9 mouse cellular contexts compared by ENCODE assay signal in the genomic region with DNA sequence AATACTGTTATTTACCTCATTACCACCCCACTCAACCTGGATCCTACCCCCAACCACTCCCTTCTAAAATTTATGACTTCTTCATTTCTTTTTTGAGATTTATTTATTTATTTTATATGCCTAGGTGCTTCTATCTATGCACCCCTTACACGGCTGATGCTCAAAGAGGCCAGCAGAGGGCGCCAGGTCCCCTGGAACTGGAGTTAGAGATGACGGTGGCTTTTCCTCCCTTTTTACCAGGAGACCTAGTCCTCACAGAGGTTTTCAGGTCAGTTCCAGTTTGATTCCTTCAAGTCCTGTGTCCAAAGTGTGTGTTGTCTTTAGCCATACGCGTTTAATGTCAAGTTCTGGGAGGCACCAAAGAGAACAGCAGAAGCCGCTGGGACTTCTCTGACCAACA. TPM values are rescaled to one million over a fixed set of nuclear protein-coding genes. Genes with fewer than 3 reads are reported as not detected.
DNase-seq lines count a peak whose midpoint lies in the region; ATAC-seq and TF ChIP-seq lines count a peak whose summit lies in the region.
"Had no signal": no experiment of that assay in that cellular context is flagged by ENCODE, and none has a peak within 500 bp of the region (broad histone marks: within the 10 kb centered on the region; RNA-seq: fewer than 3 reads in every experiment).

No protein-coding gene starts in this region.

- no peak for TF ChIP-seq POLR2A in CH12.LX (IDR thresholded peaks at IDR 0.05; ENCODE audit: low read depth, low read length)
- TF ChIP-seq POLR2A in embryonic fibroblast, embryonic 13.5 days (IDR thresholded peaks at IDR 0.05; ENCODE audit: low read depth, low read length), result no peak

- intact Hi-C loops in left cerebral cortex, postnatal 10 days (cut with DNase I), result loop anchor here (5.0 kb wide), 1 partner anchor 445 kb away; no protein-coding TSS in a partner anchor

- peak; percentile 85 for TF ChIP-seq CTCF in intestine, postnatal 0 days (IDR thresholded peaks at IDR 0.05; ENCODE audit: low read depth)
- peak; percentile 48 to 53 for TF ChIP-seq CTCF in CH12.LX (conservative IDR thresholded peaks at IDR 0.05 in 1 of 2, IDR thresholded peaks at IDR 0.05 in 1 of 2; ENCODE audit: low read depth in 2 of 2, low read length in 2 of 2)
- TF ChIP-seq CTCF in embryonic fibroblast, embryonic 13.5 days (IDR thresholded peaks at IDR 0.05; ENCODE audit: borderline replicate concordance, insufficient read depth, low read length), result peak; percentile 55; the same call in 1 of the 2 replicates

- TF ChIP-seq EP300 in CH12.LX (IDR thresholded peaks at IDR 0.05; ENCODE audit: low read length), result no peak

- H3K9me3 ChIP-seq in intestine, postnatal 0 days (ENCODE audit: control insufficient read depth), result no peaks in the 10 kb centered on the region
- no peaks in the 10 kb centered on the region for H3K9me3 ChIP-seq in intestine, embryonic 15.5 days
- peaks cover 17% of the 10 kb centered on the region for H3K9me3 ChIP-seq in CH12.LX (replicated peaks; ENCODE audit: low read length)
- H3K9me3 ChIP-seq: embryonic facial prominence, embryonic 15.5 days had no signal

- in situ Hi-C loops in CH12.LX (cut with MboI; ENCODE audit: low pct_ligation_motif_present, low pct_unique_long_range_greater_than_20kb, low sequenced_read_pairs), result loop anchor here (25.0 kb wide), 1 partner anchor 225 kb away; no protein-coding TSS in a partner anchor

- H3K4me3 ChIP-seq in intestine, postnatal 0 days (ENCODE audit: low read depth, low read length), result no peak overlapping the region
- H3K4me3 ChIP-seq in intestine, embryonic 15.5 days (replicated peaks), result no peak overlapping the region
- H3K4me3 ChIP-seq in CH12.LX (replicated peaks in 1 of 3; ENCODE audit: low read depth in 2 of 3, low read length in 2 of 3, poor library complexity in 1 of 3), result no peak overlapping the region
- H3K4me3 ChIP-seq in embryonic fibroblast, embryonic 13.5 days (ENCODE audit: insufficient read depth, low read length), result no peak overlapping the region
- H3K4me3 ChIP-seq: embryonic facial prominence, embryonic 15.5 days had no signal

- peak; percentile 54 for TF ChIP-seq RAD21 in CH12.LX (IDR thresholded peaks at IDR 0.05; ENCODE audit: low read depth, low read length)

- H3K9ac ChIP-seq in intestine, postnatal 0 days (ENCODE audit: low read depth, low read length), result no peak overlapping the region
- no peak overlapping the region for H3K9ac ChIP-seq in intestine, embryonic 15.5 days
- no peak overlapping the region for H3K9ac ChIP-seq in CH12.LX (ENCODE audit: insufficient read depth, low read depth)
- H3K9ac ChIP-seq: embryonic facial prominence, embryonic 15.5 days had no signal

- peak; percentile 51 for DNase-seq in CH12.LX (ENCODE audit: extremely low read depth)
- DNase-seq in adrenal gland, postnatal 36 days, result peak; percentile 42 to 60
- DNase-seq in left cerebral cortex, postnatal 10 days (ENCODE audit: extremely low spot score in 1 of 2, low spot score in 2 of 2), result peak; percentile 31 to 63

- H3K27ac ChIP-seq in intestine, postnatal 0 days (ENCODE audit: low read depth, low read length), result no peak overlapping the region
- no peak overlapping the region for H3K27ac ChIP-seq in intestine, embryonic 15.5 days
- no peak overlapping the region for H3K27ac ChIP-seq in CH12.LX (ENCODE audit: insufficient read depth, low read depth)
- no peak overlapping the region for H3K27ac ChIP-seq in embryonic fibroblast, embryonic 13.5 days (ENCODE audit: insufficient read depth, low read length)
- H3K27ac ChIP-seq: embryonic facial prominence, embryonic 15.5 days had no signal

- 0 out of 2 replicates have a peak, but pooled peaks cover 12% of the 10 kb centered on the region for H3K27me3 ChIP-seq in intestine, postnatal 0 days (replicated peaks; ENCODE audit: control insufficient read depth, insufficient read depth, low read length)
- no peaks in the 10 kb centered on the region for H3K27me3 ChIP-seq in intestine, embryonic 15.5 days (replicated peaks)
- no peaks in the 10 kb centered on the region for H3K27me3 ChIP-seq in CH12.LX (replicated peaks)

- no peaks in the 10 kb centered on the region for H3K4me1 ChIP-seq in intestine, postnatal 0 days (replicated peaks; ENCODE audit: control insufficient read depth, insufficient read depth, low read length)
- no peaks in the 10 kb centered on the region for H3K4me1 ChIP-seq in intestine, embryonic 15.5 days (replicated peaks)
- H3K4me1 ChIP-seq in CH12.LX (ENCODE audit: control insufficient read depth in 1 of 2, insufficient read depth in 2 of 2), result no peaks in the 10 kb centered on the region
- H3K4me1 ChIP-seq in embryonic fibroblast, embryonic 13.5 days (ENCODE audit: control insufficient read depth, insufficient read depth, low read length), result no peaks in the 10 kb centered on the region

- no peak overlapping the region for H3K4me2 ChIP-seq in intestine, postnatal 0 days (replicated peaks; ENCODE audit: low read depth)
- H3K4me2 ChIP-seq in intestine, embryonic 15.5 days (replicated peaks), result no peak overlapping the region
- no peak overlapping the region for H3K4me2 ChIP-seq in CH12.LX (ENCODE audit: insufficient read depth, low read depth, poor library complexity, severe bottlenecking)
- H3K4me2 ChIP-seq: embryonic facial prominence, embryonic 15.5 days had no signal

- ATAC-seq in intestine, postnatal 0 days, result no peak
- no peak for ATAC-seq in intestine, embryonic 15.5 days
- peak; percentile 34; the same call in 1 of the 2 replicates for ATAC-seq in neutrophil, adult 5-6 weeks (ENCODE audit: extremely low read depth, insufficient number of reproducible peaks, low FRiP score, poor library complexity, severe bottlenecking)
- no peak for ATAC-seq in activated CD4-positive, CD25-positive, alpha-beta regulatory T cell, adult 4 months

- dilution Hi-C loops in CH12.LX (cut with MboI; ENCODE audit: extremely low pct_ligation_motif_present, extremely low pct_unique_long_range_greater_than_20kb, low sequenced_read_pairs), result no loop called here

- H3K79me2 ChIP-seq in CH12.LX (replicated peaks; ENCODE audit: control insufficient read depth, extremely low read depth, insufficient read depth, poor library complexity, severe bottlenecking), result no peaks in the 10 kb centered on the region

- H3K36me3 ChIP-seq in intestine, postnatal 0 days (ENCODE audit: control insufficient read depth, insufficient read depth), result no peaks in the 10 kb centered on the region
- H3K36me3 ChIP-seq in intestine, embryonic 15.5 days, result no peaks in the 10 kb centered on the region
- no peaks in the 10 kb centered on the region for H3K36me3 ChIP-seq in CH12.LX (replicated peaks in 1 of 2; ENCODE audit: control insufficient read depth in 1 of 2, insufficient read depth in 1 of 2, low read length in 1 of 2)
- H3K36me3 ChIP-seq: embryonic facial prominence, embryonic 15.5 days had no signal

- WGBS in intestine, postnatal 0 days, result 23% methylated on average over 6 of the region's 6 CpGs
- WGBS in intestine, embryonic 15.5 days, result 22% methylated on average over 6 of the region's 6 CpGs

TF ChIP-seq in CH12.LX, 34 proteins besides CTCF, POLR2A, EP300 and RAD21:
- TF ChIP-seq PAX5 (IDR thresholded peaks at IDR 0.05; ENCODE audit: low read length) (no peak), ZC3H11A (IDR thresholded peaks at IDR 0.05; ENCODE audit: low read depth, low read length) (no peak), BHLHE40 (IDR thresholded peaks at IDR 0.05; ENCODE audit: low read depth, low read length) (no peak), TCF12 (IDR thresholded peaks at IDR 0.05; ENCODE audit: low read depth, low read length) (no peak), USF2 (conservative IDR thresholded peaks at IDR 0.05; ENCODE audit: low read depth, low read length) (no peak), E2F4 (IDR thresholded peaks at IDR 0.05; ENCODE audit: insufficient replicate concordance, low read depth, low read length) (no peak), SMC3 (IDR thresholded peaks at IDR 0.05; ENCODE audit: low read depth, low read length) (peak; percentile 42), SIN3A (IDR thresholded peaks at IDR 0.05; ENCODE audit: low read length) (no peak)

RNA-seq across cellular contexts. Expression of a gene that starts 3.6 kb away (rescaled TPM):
- polyA plus RNA-seq in intestine, postnatal 0 days (2015; fragmentation: Nextera tagmentation; extraction: Ambion mirVana), result 9.0 and 10.0 TPM in 2 replicates
- polyA plus RNA-seq in intestine, embryonic 15.5 days (2015; fragmentation: Nextera tagmentation; extraction: Ambion mirVana), result 15.6 and 16.5 TPM in 2 replicates
- total RNA-seq in CH12.LX (2012; rRNA removed) (not detected in 2 replicates), CH12.LX (2014; rRNA removed) (0.14 TPM in 1 of 2 replicates, not detected in the other)
- 0.10 and 0.14 TPM in 2 replicates for polyA plus RNA-seq in CH12.LX (2012; ENCODE audit: insufficient read length, low read depth)
- total RNA-seq in adrenal gland, postnatal 36 days (2021), result 1 to 10 TPM; 2.3 to 3.5 TPM
- polyA plus RNA-seq in embryonic fibroblast, embryonic 13.5 days (2011; ENCODE audit: insufficient read length, low read depth, missing spikeins), result 5.4 and 7.0 TPM in 2 replicates
- 10 to 100 TPM; 78.3 to 79.0 TPM for total RNA-seq in left cerebral cortex, postnatal 10 days (2021)
- 30.0 and 30.2 TPM in 2 replicates for total RNA-seq in neutrophil, adult 5-6 weeks (2017)
- not detected for polyA plus RNA-seq in activated CD4-positive, CD25-positive, alpha-beta regulatory T cell, adult 4 months (2017; shearing (Covaris generic))
